Mouse (Mus musculus) kidney, embryonic 16.5 days (tissue): ENCODE results near the gene Exoc4. TPM values are rescaled to one million over a fixed set of nuclear protein-coding genes. Genes with fewer than 3 reads are reported as not detected.

Experiments
- ATAC-seq: fragments of 200-750 bp; cut with Nextera tagmentation; 2 replicates; pipeline ENCODE4 v1.8.0; 2017; ENCODE audit warnings: moderate TSS enrichment; ENCODE audit not compliant: low FRiP score, low TSS enrichment
- H3K27ac ChIP-seq: fragments of 300-500 bp; sonication (generic); 2 replicates; pipeline ENCODE4 v1.5.1; 2014; ENCODE audit warnings: low read length
- H3K27me3 ChIP-seq: fragments of 300-500 bp; sonication (generic); 2 replicates; pipeline ENCODE4 v1.6.1; 2014; ENCODE audit warnings: low read length, control low read depth, mixed read lengths; ENCODE audit not compliant: insufficient read depth
- H3K36me3 ChIP-seq: fragments of 300-500 bp; sonication (generic); 2 replicates; pipeline ENCODE4 v1.6.1; 2014; ENCODE audit warnings: low read length, control low read depth, mixed read lengths; ENCODE audit not compliant: insufficient read depth
- H3K4me1 ChIP-seq: fragments of 300-500 bp; sonication (generic); 2 replicates; pipeline ENCODE4 v1.6.1; 2014; ENCODE audit warnings: low read length, control low read depth, mixed read lengths; ENCODE audit not compliant: insufficient read depth
- H3K4me2 ChIP-seq: fragments of 300-500 bp; sonication (generic); replicated peaks from 2 replicates; pipeline ENCODE4 v1.6.1; 2014; ENCODE audit warnings: low read depth, low read length
- H3K4me3 ChIP-seq: fragments of 300-500 bp; sonication (generic); 2 replicates; pipeline ENCODE4 v1.5.1; 2014; ENCODE audit warnings: mild to moderate bottlenecking, low read length
- H3K9ac ChIP-seq: fragments of 300-500 bp; sonication (generic); replicated peaks from 2 replicates; pipeline ENCODE4 v1.6.1; 2014; ENCODE audit warnings: low read length
- H3K9me3 ChIP-seq: fragments of 300-500 bp; sonication (generic); 2 replicates; pipeline ENCODE4 v1.6.1; 2016; ENCODE audit warnings: low read length, control low read depth
- WGBS: fragments of 180-500 bp; shearing (Covaris S2); extraction: QIAGEN DNeasy Blood & Tissue Kit; methylation state at CpG from one replicate; pipeline ENCODE4 v1.1.7; 2014; 5-methylcytosine and 5-hydroxymethylcytosine counted together
- polyA plus RNA-seq: library from polyadenylated mRNA; unstranded; fragments of >200 nt; fragmentation: Nextera tagmentation; extraction: Ambion mirVana; gene quantifications from 2 replicates; pipeline ENCODE4 v1.2.1, GENCODE M21; 2015

The Exoc4 gene
- polyA plus RNA-seq, 1 experiment from 2014 or later = 39.4 TPM

- no peak overlapping the region for H3K27ac ChIP-seq
- WGBS = 71% methylated on average over 6 of the region's 6 CpGs
- H3K36me3 ChIP-seq = no peaks in the 10 kb centered on the region
- no peak for ATAC-seq
- no peaks in the 10 kb centered on the region for H3K9me3 ChIP-seq
- no peaks in the 10 kb centered on the region for H3K4me1 ChIP-seq
- no peak overlapping the region for H3K4me2 ChIP-seq
- H3K27me3 ChIP-seq = no peaks in the 10 kb centered on the region
- H3K4me3 ChIP-seq = no peak overlapping the region
- H3K9ac ChIP-seq = no peak overlapping the region
These were observed 247.4 kb downstream of the Exoc4 start for GRCm38 (mm10) chr6:33496141-33496855.

- Histone ChIP-seq H3K4me1 (no peaks in the 10 kb centered on the region), H3K9me3 (no peaks in the 10 kb centered on the region), H3K4me3 (no peak overlapping the region), H3K36me3 (no peaks in the 10 kb centered on the region), H3K27me3 (no peaks in the 10 kb centered on the region), H3K9ac (no peak overlapping the region), H3K4me2 (no peak overlapping the region), H3K27ac (no peak overlapping the region)
- ATAC-seq = no peak
These were observed 248.5 kb downstream of the Exoc4 start for GRCm38 (mm10) chr6:33497348-33497747.

- WGBS = 83% methylated on average over 4 of the region's 4 CpGs
- no peaks in the 10 kb centered on the region for H3K27me3 ChIP-seq
- ATAC-seq = no peak
- H3K9me3 ChIP-seq = no peaks in the 10 kb centered on the region
- no peak overlapping the region for H3K27ac ChIP-seq
- H3K4me2 ChIP-seq = no peak overlapping the region
- no peaks in the 10 kb centered on the region for H3K4me1 ChIP-seq
- no peaks in the 10 kb centered on the region for H3K36me3 ChIP-seq
- no peak overlapping the region for H3K4me3 ChIP-seq
- no peak overlapping the region for H3K9ac ChIP-seq
These were observed 253.5 kb downstream of the Exoc4 start for GRCm38 (mm10) chr6:33502388-33502787.

GRCm38 (mm10) chr6:33503381-33503780 is 254.5 kb downstream of the Exoc4 start:
- Histone ChIP-seq H3K27ac (no peak overlapping the region), H3K4me3 (no peak overlapping the region), H3K27me3 (no peaks in the 10 kb centered on the region), H3K9ac (no peak overlapping the region), H3K9me3 (no peaks in the 10 kb centered on the region), H3K4me1 (no peaks in the 10 kb centered on the region), H3K4me2 (no peak overlapping the region), H3K36me3 (no peaks in the 10 kb centered on the region)
- WGBS = 83% methylated on average over 3 of the region's 3 CpGs
- ATAC-seq = no peak

GRCm38 (mm10) chr6:33507134-33507533 is 258.2 kb downstream of the Exoc4 start:
- no peaks in the 10 kb centered on the region for H3K27me3 ChIP-seq
- H3K9me3 ChIP-seq = no peaks in the 10 kb centered on the region
- no peaks in the 10 kb centered on the region for H3K36me3 ChIP-seq
- ATAC-seq = no peak
- no peak overlapping the region for H3K9ac ChIP-seq
- H3K4me3 ChIP-seq = no peak overlapping the region
- H3K4me1 ChIP-seq = no peaks in the 10 kb centered on the region
- H3K4me2 ChIP-seq = no peak overlapping the region
- no peak overlapping the region for H3K27ac ChIP-seq

GRCm38 (mm10) chr6:33515391-33515790 is 266.5 kb downstream of the Exoc4 start:
- H3K4me1 ChIP-seq = no peaks in the 10 kb centered on the region
- no peak overlapping the region for H3K9ac ChIP-seq
- H3K4me2 ChIP-seq = no peak overlapping the region
- ATAC-seq = no peak
- H3K9me3 ChIP-seq = no peaks in the 10 kb centered on the region
- H3K27me3 ChIP-seq = no peaks in the 10 kb centered on the region
- H3K36me3 ChIP-seq = no peaks in the 10 kb centered on the region
- no peak overlapping the region for H3K4me3 ChIP-seq
- 40% methylated on average over 4 of the region's 4 CpGs for WGBS
- H3K27ac ChIP-seq = no peak overlapping the region

GRCm38 (mm10) chr6:33516798-33517197 is 267.9 kb downstream of the Exoc4 start:
- Histone ChIP-seq H3K4me3 (no peak overlapping the region), H3K4me2 (no peak overlapping the region), H3K4me1 (no peaks in the 10 kb centered on the region), H3K27me3 (no peaks in the 10 kb centered on the region), H3K9ac (no peak overlapping the region), H3K36me3 (no peaks in the 10 kb centered on the region), H3K9me3 (no peaks in the 10 kb centered on the region), H3K27ac (no peak overlapping the region)
- WGBS = 89% methylated on average over 6 of the region's 6 CpGs
- ATAC-seq = no peak

- no peak for ATAC-seq
- Histone ChIP-seq H3K27ac (no peak overlapping the region), H3K4me3 (no peak overlapping the region), H3K4me1 (no peaks in the 10 kb centered on the region), H3K9me3 (no peaks in the 10 kb centered on the region), H3K9ac (no peak overlapping the region), H3K36me3 (no peaks in the 10 kb centered on the region), H3K4me2 (no peak overlapping the region), H3K27me3 (no peaks in the 10 kb centered on the region)
- WGBS = 24% methylated on average over 5 of the region's 5 CpGs
These were observed 269.1 kb downstream of the Exoc4 start for GRCm38 (mm10) chr6:33517890-33518410.

GRCm38 (mm10) chr6:33525695-33526366 is 276.9 kb downstream of the Exoc4 start:
- Histone ChIP-seq H3K4me1 (no peaks in the 10 kb centered on the region), H3K9ac (no peak overlapping the region), H3K9me3 (no peaks in the 10 kb centered on the region), H3K27me3 (no peaks in the 10 kb centered on the region), H3K36me3 (no peaks in the 10 kb centered on the region), H3K27ac (no peak overlapping the region), H3K4me3 (no peak overlapping the region), H3K4me2 (no peak overlapping the region)
- ATAC-seq = no peak
- 92% methylated on average over 7 of the region's 7 CpGs for WGBS

- Histone ChIP-seq H3K4me1 (no peaks in the 10 kb centered on the region), H3K27me3 (no peaks in the 10 kb centered on the region), H3K9me3 (no peaks in the 10 kb centered on the region), H3K9ac (no peak overlapping the region), H3K27ac (no peak overlapping the region), H3K4me2 (no peak overlapping the region), H3K4me3 (no peak overlapping the region), H3K36me3 (no peaks in the 10 kb centered on the region)
- WGBS = 70% methylated on average over 1 of the region's 1 CpGs
- ATAC-seq = no peak
These were observed 291.5 kb downstream of the Exoc4 start for GRCm38 (mm10) chr6:33540356-33540755.
